Comparison of ENCODE assay signal across 9 mouse cellular contexts in the genomic region with DNA sequence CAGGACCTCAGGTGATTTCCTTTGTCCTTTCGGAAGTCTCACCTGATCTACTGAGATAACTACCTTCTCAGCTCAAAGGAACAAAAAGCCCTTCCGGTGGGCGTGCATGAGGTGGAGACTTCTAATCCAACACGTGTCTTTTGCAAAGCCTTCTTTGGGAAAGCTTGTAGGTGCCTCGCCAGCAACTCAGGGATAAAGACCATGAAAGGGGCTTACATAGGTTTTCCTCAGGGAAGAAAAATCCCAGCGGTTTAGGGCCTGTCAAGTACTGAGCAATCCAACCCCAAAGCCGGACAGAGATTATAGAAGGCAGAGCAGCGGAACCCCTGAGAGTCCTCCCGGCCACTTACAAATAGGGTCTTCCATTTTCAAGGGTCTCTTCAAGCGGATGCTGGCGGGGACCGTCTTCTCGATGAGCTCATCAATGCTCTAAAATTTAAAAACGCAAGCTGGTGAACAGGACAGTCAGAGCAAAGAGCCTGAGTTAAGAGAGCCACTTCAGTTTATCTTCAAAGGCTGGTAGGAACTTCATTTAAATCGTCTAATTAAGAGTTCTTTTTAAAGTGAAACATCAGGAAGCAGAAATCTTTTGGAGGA. TPM values are rescaled to one million over a fixed set of nuclear protein-coding genes. Genes with fewer than 3 reads are reported as not detected.
A peak's percentile ranks its signal among the peaks of the same experiment; 100 is the strongest.
DNase-seq lines count a peak whose midpoint lies in the region; ATAC-seq and TF ChIP-seq lines count a peak whose summit lies in the region.
"Had no signal": no experiment of that assay in that cellular context is flagged by ENCODE, and none has a peak within 500 bp of the region (broad histone marks: within the 10 kb centered on the region; RNA-seq: fewer than 3 reads in every experiment).

No protein-coding gene starts in this region.

- H3K27ac ChIP-seq in layer of hippocampus, adult 2 months = peak overlapping the region; percentile 44; the same call in 1 of the 2 replicates
- H3K27ac ChIP-seq in forebrain, embryonic 11.5 days (ENCODE audit: low read depth, low read length) = no peak overlapping the region
- no peak overlapping the region for H3K27ac ChIP-seq in limb, embryonic 13.5 days

- H3K9ac ChIP-seq in forebrain, embryonic 11.5 days (ENCODE audit: low read length) = peak overlapping the region; percentile 85
- no peak overlapping the region for H3K9ac ChIP-seq in limb, embryonic 13.5 days

- DNase-seq in layer of hippocampus, adult 2 months (ENCODE audit: low spot score in 2 of 2) = no peak
- DNase-seq in layer of hippocampus, postnatal 36 days = no peak
- DNase-seq in forebrain, embryonic 11.5 days (ENCODE audit: low spot score) = no peak
- peak; percentile 56 for DNase-seq in retina, embryonic 14.5 days (ENCODE audit: low spot score)
- no peak for DNase-seq in MN1 (ENCODE audit: low spot score)
- no peak for DNase-seq in left cerebral cortex, postnatal 14 days (ENCODE audit: low spot score in 2 of 2)
- DNase-seq in cerebellum, postnatal 36 days = no peak

- peaks cover 2% of the 10 kb centered on the region for H3K4me1 ChIP-seq in forebrain, embryonic 11.5 days (replicated peaks; ENCODE audit: control insufficient read depth, insufficient read depth, low read length)
- peaks cover 9% of the 10 kb centered on the region; the same call in 1 of the 2 replicates for H3K4me1 ChIP-seq in limb, embryonic 13.5 days

- no peaks in the 10 kb centered on the region for H3K36me3 ChIP-seq in forebrain, embryonic 11.5 days (ENCODE audit: control insufficient read depth, insufficient read depth, low read length)
- no peaks in the 10 kb centered on the region for H3K36me3 ChIP-seq in limb, embryonic 13.5 days

- no peak for TF ChIP-seq CTCF in layer of hippocampus, adult 2 months (conservative IDR thresholded peaks at IDR 0.05)

- intact Hi-C loops in left cerebral cortex, postnatal 14 days (cut with DNase I) = no loop called here

- H3K9me3 ChIP-seq in forebrain, embryonic 11.5 days (ENCODE audit: control insufficient read depth, low read length) = no peaks in the 10 kb centered on the region
- peaks cover 3% of the 10 kb centered on the region; the same call in 1 of the 2 replicates for H3K9me3 ChIP-seq in limb, embryonic 13.5 days

- H3K4me3 ChIP-seq in layer of hippocampus, adult 2 months = peak overlapping the region; percentile 68
- H3K4me3 ChIP-seq in forebrain, embryonic 11.5 days (ENCODE audit: low read depth, low read length) = peak overlapping the region; percentile 72
- H3K4me3 ChIP-seq in limb, embryonic 13.5 days = peak overlapping the region; percentile 59

- ATAC-seq in forebrain, embryonic 11.5 days (replicated peaks; ENCODE audit: low FRiP score) = no peak
- ATAC-seq in limb, embryonic 13.5 days (ENCODE audit: low FRiP score, low read depth) = no peak

- H3K4me2 ChIP-seq in forebrain, embryonic 11.5 days (ENCODE audit: low read depth, low read length, severe bottlenecking) = peak overlapping the region; percentile 85
- H3K4me2 ChIP-seq in limb, embryonic 13.5 days (replicated peaks) = peak overlapping the region; percentile 100

- no peaks in the 10 kb centered on the region for H3K27me3 ChIP-seq in forebrain, embryonic 11.5 days (ENCODE audit: control insufficient read depth, insufficient read depth, low read length)
- peaks cover 37% of the 10 kb centered on the region for H3K27me3 ChIP-seq in limb, embryonic 13.5 days

- WGBS in forebrain, embryonic 11.5 days = 2% methylated on average over 15 of the region's 15 CpGs
- 6% methylated on average over 15 of the region's 15 CpGs for WGBS in limb, embryonic 13.5 days

RNA-seq across cellular contexts. Expression of a gene that starts 1.1 kb away (rescaled TPM):
- 10 to 100 TPM; 35.9 to 37.1 TPM for total RNA-seq in layer of hippocampus, adult 2 months (2021)
- 10 to 100 TPM; 34.3 to 35.6 TPM for total RNA-seq in layer of hippocampus, postnatal 36 days (2021)
- 50.8 and 52.6 TPM in 2 replicates for polyA plus RNA-seq in forebrain, embryonic 11.5 days (2014; fragmentation: Nextera tagmentation; extraction: Ambion mirVana)
- polyA plus RNA-seq in limb, embryonic 13.5 days (2015; fragmentation: Nextera tagmentation; extraction: Ambion mirVana) = 1.9 and 2.3 TPM in 2 replicates
- 10 to 100 TPM; 18.1 to 18.2 TPM for total RNA-seq in left cerebral cortex, postnatal 14 days (2021)

RNA-seq across cellular contexts. Expression of a gene that starts 58.6 kb away (rescaled TPM):
- not detected for total RNA-seq in layer of hippocampus, adult 2 months (2021)
- not detected for total RNA-seq in layer of hippocampus, postnatal 36 days (2021)
- polyA plus RNA-seq in forebrain, embryonic 11.5 days (2014; fragmentation: Nextera tagmentation; extraction: Ambion mirVana) = not detected in 2 replicates
- polyA plus RNA-seq in limb, embryonic 13.5 days (2015; fragmentation: Nextera tagmentation; extraction: Ambion mirVana) = not detected in 2 replicates
- total RNA-seq in left cerebral cortex, postnatal 14 days (2021) = not detected
- total RNA-seq: gastrocnemius, postnatal 14 days had no signal
